Mouse (Mus musculus): ENCODE measurements around the gene Zfp827. TPM values are rescaled to one million over a fixed set of nuclear protein-coding genes. Genes with fewer than 3 reads are reported as not detected.

Gene Zfp827
- 10 to 100 TPM; 42.6 to 45.1 TPM for total RNA-seq (2021)

DNA sequence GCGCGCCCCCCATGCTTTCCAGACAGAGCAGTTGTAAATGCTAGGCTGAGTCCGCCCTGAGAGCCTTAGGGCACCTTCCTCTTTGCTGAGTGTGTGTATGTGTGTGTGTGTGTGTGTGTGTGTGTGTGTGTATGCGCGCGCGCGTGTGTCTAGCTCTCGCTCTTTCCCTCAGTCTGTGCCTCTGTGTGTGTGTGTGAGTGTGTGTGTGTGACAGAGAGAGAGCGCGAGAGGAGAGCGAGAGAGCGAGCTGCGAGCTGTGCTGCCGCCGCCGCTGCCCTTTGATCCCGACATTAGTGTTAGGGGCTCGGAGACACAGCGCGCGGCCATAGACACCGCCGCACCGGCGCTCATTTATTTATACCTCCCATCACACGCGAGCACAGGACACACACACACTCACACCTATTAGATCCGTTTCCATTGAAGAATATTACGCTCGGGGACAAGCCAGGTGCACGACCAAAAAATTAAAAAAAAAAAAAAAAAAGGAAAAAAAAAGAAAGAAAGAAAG, at the start of gene Zfp827:
Zfp827 (plus strand) TSS at position 461 of the 511 bp plus-strand sequence.
- peak; percentile 68 to 75 for DNase-seq (ENCODE audit: low spot score in 2 of 2)
- intact Hi-C loops (cut with DNase I) = loop anchor here (2.0 to 5.0 kb wide), 3 partner anchors 86 to 264 kb away; partner anchors contain the start of genes Lsm6 and Mmaa

DNA sequence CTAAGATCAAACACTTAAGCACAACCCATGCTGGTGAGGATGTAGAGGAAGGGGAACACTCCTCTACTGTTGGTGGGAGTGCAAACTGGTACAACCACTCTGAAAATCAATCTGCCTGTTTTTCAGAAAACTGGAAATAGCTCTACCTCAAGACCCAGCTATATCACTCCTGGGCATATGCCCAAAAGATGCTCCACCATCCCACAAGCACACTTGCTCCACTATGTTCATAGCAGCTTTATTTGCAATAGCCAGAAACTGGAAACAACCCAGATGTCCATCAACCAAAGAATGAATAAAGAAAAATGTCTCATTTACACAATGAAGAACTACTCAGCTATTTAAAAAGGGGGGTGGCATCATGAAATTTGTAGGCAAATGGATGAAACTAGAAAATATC, 23.9 kb upstream of the Zfp827 start:
- intact Hi-C loops (cut with DNase I) = no loop called here
- no peak for DNase-seq (ENCODE audit: low spot score in 2 of 2)

DNA sequence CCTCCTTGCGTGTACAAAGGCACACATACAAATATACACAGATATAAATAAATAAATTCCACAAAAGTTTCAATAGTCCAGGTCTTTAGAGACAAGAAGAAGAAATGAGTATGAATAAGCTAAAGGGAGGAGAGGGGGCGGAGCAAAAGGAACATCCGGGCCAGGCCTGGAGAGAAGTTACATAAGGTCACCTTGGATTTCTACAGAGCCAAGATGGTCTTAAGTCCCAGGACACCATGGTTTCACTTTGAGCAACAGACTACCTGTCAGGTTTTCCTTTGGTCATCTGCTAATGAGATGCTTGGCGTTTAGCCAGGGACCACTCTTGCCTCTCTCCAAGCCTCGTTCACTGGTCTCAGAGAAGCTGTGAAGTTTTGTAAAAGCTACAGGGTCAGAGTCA, 13.2 kb upstream of the Zfp827 start:
- intact Hi-C loops (cut with DNase I) = no loop called here
- no peak for DNase-seq (ENCODE audit: low spot score in 2 of 2)

DNA sequence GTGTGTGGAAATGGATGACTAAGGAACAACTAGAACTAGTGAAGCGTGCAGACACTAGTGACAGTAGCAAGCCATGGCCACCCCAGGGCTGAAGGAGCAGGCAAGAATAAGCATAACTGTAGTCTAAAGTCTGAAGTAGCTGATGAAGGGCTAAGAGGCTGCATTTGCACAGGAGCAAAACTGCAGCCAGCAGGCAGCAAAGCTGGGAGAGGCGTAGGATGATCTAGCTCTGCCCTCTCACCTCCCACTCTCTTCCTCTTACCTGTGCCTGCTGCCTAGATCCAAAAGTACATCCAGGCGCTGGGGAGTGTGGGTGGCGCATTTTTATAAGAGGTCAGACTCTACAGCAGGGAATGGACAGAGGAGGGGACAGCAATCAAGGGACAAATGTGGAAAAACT, 12.2 kb upstream of the Zfp827 start:
- intact Hi-C loops (cut with DNase I) = no loop called here
- peak; percentile 19 to 35 for DNase-seq (ENCODE audit: low spot score in 2 of 2)

DNA sequence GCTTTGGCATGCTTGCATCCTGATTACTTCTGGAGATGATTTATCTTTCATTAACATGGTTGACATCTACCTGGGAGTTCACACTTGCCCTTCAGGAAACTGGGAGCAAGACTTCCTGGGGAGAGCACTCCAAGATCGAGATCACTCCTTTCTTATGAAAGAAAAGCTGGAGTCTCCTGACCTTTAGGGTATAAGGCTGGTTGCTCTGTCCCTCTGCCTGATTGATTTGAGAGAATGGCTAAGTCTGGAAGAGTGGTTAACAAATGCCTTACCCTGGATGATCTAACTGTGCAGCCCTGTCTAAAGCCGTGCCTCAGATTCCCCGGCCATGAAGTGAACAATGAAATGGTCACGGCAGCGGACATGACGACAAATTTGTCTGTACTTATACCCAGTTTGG, 11.7 kb upstream of the Zfp827 start:
- DNase-seq (ENCODE audit: low spot score in 2 of 2) = no peak
- intact Hi-C loops (cut with DNase I) = no loop called here

- DNase-seq (ENCODE audit: low spot score in 2 of 2) = no peak
- intact Hi-C loops (cut with DNase I) = no loop called here
Observed at GRCm38 (mm10) chr8:79023922-79024321, 4.3 kb upstream of the Zfp827 start.

- DNase-seq (ENCODE audit: low spot score in 2 of 2) = no peak
- intact Hi-C loops (cut with DNase I) = loop anchor here (5.0 kb wide), 2 partner anchors 85 to 265 kb away; partner anchors contain the start of gene Mmaa
Observed at GRCm38 (mm10) chr8:79027319-79027718, 918 bp upstream of the Zfp827 start.

DNA sequence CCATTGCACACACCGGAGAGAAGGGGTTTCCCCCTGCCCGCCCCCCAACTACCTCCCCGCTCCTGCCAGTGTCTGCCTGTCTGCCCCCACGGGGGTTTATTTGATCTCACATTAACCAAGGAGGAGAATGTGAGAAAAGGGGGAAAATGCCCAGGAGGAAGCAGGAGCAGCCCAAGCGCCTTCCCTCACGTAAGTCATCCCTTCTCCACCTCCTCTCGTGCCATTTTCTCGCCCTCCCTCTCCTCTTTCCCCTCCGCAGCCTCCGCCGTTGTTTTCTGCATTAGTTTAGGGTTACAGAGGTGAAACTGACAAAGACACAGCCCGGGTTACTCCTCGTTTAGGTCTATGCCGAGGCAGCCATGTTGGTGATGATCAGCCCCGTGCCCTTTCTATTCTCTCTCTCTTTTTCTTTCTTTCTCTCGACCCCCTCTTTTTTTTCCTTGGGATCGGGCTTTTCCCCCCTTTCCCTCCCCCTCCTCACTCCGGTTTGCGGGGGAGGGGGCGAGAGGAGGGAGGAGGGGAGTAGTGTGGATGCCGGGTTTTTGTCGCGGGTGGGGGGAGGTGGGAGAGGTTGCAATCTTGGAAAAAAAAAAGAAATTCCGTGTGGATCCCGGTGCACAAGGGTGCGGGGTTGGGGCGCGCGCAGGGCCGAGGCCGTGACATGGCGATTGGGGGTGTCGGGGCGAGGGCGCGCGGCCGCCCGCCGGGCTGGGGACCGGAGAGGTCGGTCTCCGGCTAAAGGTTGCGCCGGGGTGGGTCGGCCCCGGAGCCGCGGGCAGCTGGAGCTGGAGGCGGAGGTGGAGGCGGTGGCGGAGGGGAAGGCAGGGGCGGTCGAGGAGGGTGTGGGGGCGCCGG, 531 bp downstream of the Zfp827 start:
- intact Hi-C loops (cut with DNase I) = loop anchor here (2.0 to 5.0 kb wide), 3 partner anchors 86 to 264 kb away; partner anchors contain the start of genes Lsm6 and Mmaa
- peak; percentile 45 to 51 for DNase-seq (ENCODE audit: low spot score in 2 of 2)

DNA sequence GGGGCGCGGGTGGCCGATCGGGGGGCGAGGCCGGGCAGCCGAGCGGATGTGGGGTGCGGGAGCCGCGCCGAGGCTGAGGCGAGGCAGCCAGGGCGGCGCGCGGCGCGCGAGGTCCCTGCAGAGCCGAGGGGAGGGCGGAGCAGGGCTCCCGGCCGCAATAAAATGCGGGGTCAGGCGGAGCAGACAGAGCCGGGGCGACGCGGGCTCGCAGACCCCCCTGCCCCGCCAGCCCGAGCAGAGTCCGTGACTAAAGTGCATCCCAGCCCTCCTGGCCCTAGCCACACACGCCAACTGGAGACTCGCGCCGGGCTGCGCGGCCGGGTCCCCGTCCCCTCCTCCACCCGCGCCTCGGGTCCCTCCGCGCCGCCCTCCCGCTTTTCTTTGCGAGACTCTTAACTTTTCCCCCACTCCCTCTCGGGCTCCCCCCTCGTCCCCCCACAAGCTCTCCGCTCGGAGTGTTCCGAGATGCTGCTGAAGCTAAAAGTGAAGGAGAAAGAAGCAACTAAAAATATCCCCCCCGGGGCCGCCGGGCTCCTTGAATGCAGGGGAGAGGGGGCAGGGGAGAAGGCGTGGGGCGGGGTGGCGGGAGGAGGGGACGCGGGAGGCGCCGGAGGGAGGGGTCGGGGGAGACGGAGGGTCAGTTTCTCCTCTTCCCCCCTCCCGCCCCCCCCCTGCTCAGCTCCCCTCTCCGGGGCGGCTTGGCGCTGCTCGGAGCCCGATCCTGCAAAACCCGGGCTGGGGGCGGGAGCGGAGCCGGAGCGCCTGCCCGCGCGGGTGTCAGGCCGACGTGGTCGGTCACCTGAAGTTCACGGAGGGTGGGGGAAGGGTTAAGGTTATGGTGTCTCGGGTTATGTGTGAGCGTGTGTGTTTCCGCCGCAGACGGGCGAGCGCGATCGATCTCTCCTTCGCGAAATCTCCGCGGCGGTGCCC, 1.4 kb downstream of the Zfp827 start:
- intact Hi-C loops (cut with DNase I) = loop anchor here (2.0 to 5.0 kb wide), 4 partner anchors 48 to 263 kb away; partner anchors contain the start of genes Lsm6 and Mmaa
- DNase-seq (ENCODE audit: low spot score in 2 of 2) = peak; percentile 77 to 80

GRCm38 (mm10) chr8:79030326-79031265, 2.4 kb downstream of the Zfp827 start:
- intact Hi-C loops (cut with DNase I) = loop anchor here (5.0 kb wide), 1 partner anchor 47 kb away; no protein-coding TSS in a partner anchor
- DNase-seq (ENCODE audit: low spot score in 2 of 2) = peak; percentile 64 to 65

DNA sequence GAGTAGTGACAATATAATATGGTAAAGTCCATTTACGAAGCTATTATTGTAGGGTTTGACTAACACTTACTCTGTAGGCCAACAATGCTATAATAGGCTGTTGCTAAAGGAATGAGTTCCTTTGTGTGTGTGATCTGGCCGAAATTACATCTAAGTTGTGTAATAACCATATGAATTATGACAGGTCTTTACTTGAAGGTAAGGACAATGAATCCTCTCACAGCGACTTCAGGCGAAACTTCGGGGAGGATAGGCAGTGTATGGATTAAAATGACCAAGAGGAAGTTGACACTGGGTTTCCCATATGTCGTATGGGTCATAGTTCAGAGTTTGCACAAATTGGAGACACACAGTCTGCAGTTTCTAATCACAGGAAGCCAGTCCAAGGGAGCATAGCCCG, 9.3 kb downstream of the Zfp827 start:
- intact Hi-C loops (cut with DNase I) = no loop called here
- no peak for DNase-seq (ENCODE audit: low spot score in 2 of 2)

DNA sequence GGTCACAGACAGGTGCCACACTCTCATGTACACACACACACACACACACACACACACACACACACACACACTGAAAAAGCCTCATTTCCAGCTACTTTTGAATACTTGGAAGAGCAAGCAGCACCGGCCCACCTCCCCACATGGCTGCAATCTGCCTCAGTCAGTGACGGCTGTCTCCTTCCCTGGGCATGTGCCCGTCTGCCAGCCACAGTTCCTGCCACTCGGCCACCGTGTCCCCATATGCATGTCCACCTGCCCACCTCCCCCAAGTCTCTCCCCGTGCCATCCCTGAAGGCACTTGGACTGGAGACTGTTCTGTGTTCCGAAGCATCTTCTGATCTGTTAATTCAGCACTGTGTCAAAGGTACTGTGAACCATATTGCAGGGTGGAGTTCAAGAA, 9.8 kb downstream of the Zfp827 start:
- no peak for DNase-seq (ENCODE audit: low spot score in 2 of 2)
- intact Hi-C loops (cut with DNase I) = no loop called here

DNA sequence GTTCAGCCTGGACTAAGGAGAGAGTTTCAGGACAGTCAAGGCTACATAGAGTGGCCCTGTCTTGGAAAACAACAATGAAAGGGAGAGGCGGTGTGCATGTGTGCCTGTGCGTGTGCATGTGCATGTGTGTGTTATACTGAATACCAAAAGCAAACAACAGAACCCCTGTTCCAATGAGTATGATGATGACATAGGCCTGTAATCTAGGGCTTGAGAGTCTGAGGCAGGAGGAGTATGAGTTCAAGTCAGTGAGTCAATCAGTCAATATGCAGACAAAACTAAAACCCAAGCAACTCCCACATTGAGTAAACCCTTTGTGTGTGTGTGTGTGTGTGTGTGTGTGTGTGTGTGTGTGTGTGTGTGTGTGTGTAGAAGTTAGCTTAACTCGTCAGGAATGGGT, 13.2 kb downstream of the Zfp827 start:
- intact Hi-C loops (cut with DNase I) = no loop called here
- DNase-seq (ENCODE audit: low spot score in 2 of 2) = no peak

- intact Hi-C loops (cut with DNase I) = no loop called here
- DNase-seq (ENCODE audit: low spot score in 2 of 2) = no peak
Observed at GRCm38 (mm10) chr8:79042252-79042651, 14.0 kb downstream of the Zfp827 start.

DNA sequence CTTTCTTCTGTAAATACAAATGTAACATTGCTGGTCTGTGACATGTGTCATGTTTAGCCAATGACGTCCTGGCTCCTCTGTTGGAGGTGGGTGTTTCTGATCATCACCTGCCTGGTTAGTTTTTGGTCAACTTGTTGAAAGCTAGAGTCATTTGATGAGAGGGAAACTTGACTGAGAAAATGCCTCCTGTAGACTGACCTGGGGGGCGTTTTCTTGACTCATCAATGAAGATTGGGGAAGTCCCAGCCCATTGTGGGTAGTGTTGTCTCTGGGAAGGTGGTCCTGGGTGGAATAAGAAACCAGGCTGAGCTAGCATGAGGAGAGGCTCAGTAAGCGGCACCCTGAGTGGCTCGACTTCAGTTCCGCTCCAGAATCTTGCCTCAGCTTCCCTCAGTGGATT, 16.4 kb downstream of the Zfp827 start:
- DNase-seq (ENCODE audit: low spot score in 2 of 2) = no peak
- intact Hi-C loops (cut with DNase I) = no loop called here

- intact Hi-C loops (cut with DNase I) = no loop called here
- no peak for DNase-seq (ENCODE audit: low spot score in 2 of 2)
Observed at GRCm38 (mm10) chr8:79046659-79047058, 18.4 kb downstream of the Zfp827 start.

- intact Hi-C loops (cut with DNase I) = no loop called here
Observed at GRCm38 (mm10) chr8:79048388-79049005, 20.3 kb downstream of the Zfp827 start.

DNA sequence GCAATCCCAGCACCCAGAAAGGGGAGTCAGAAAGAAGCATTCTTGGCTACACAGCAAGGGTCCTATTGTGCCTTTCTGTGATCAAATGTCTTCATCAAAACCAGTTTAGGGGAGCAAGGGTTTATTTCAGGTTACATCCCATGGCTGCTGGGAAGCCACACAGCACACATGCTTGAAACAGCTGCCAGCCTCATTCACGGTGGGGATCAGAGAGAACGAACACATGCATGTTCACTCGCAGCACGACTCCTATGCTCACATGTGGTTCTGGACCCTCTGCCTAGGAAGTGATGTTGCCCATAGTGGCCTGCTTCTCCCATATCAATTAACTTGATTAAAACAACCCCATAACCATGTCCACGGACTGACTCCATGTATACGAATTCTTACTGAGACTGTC, 26.0 kb downstream of the Zfp827 start:
- intact Hi-C loops (cut with DNase I) = no loop called here
- no peak for DNase-seq (ENCODE audit: low spot score in 2 of 2)

More at GRCm38 (mm10) chr8:79048388-79049005, 20.3 kb downstream of the Zfp827 start:
- DNase-seq (ENCODE audit: low spot score in 2 of 2) = no peak
